Mouse (Mus musculus) testis, adult 10 weeks (tissue): ENCODE measurements around the gene Oxgr1. TPM values are rescaled to one million over a fixed set of nuclear protein-coding genes. Genes with fewer than 3 reads are reported as not detected.

Experiments used
- polyA plus RNA-seq: library from polyadenylated mRNA; stranded (reverse); fragments of 350-450 nt; fragmentation: Illumina TruSeq; extraction: RNeasy Lipid Tissue Mini Kit (QIAGEN cat#74804); gene quantifications from one replicate; pipeline ENCODE4 v1.2.3, GENCODE M21; 2014; ENCODE audit warnings: low read depth, low replicate concordance

The Oxgr1 gene
- polyA plus RNA-seq: 4.5 TPM

DNA sequence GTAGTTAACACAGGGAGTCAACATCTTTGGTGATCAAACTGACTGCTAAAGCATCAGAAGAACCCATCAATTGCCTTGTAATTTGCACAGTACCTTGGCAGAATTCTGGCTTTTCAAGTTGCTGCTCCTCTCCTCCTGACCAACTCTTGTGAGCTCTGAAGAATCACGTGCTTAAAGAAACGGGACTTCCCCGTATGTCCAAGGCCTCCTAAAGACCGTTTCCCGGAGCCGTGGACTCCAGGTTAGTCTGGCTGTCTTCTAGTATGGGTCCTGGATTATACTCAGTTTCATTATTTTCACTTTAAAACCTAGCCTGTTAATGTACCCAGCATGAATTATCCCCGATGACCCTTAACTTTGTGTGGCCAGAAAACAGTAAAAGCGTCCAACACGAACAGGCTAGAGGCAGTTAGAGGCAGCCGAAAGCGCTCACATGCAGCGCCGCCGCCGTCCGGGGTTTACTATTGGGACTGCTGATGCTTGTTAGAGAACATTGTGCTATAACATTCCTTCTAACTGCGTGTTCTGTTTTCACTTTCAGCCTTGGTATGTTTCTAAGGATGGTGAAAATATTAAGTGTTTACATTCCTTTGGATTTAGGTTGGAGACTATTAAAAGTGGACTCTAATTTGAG lies at the start of gene Oxgr1:
Gene Oxgr1, minus strand, starts transcription at position 249 of the 634 bp plus-strand sequence.

Other genes with a start within 250 kb of the Oxgr1 start
- gene Mbnl2, start 233.2 kb upstream of the Oxgr1 start, polyA plus RNA-seq: 38.7 TPM